Mouse (Mus musculus) Patski (cell line): ENCODE results near the gene Churc1. TPM values are rescaled to one million over a fixed set of nuclear protein-coding genes. Genes with fewer than 3 reads are reported as not detected.
"Not testable (repeated sequence)": the region's sequence is repeated elsewhere in the genome, so short reads cannot be mapped to it uniquely, and the experiment has no call there.

Experiments
- ATAC-seq: fragments of 100-300 bp; one replicate; pipeline ENCODE4 v1.8.0; 2021
- CTCF ChIA-PET: fragments of 350-600 bp; sonication (Branson Sonifier 250); formaldehyde crosslinking; loops from one replicate; lab custom pipeline; 2022; ENCODE audit warnings: inconsistent platforms; lab: Charles Lee
- POLR2A ChIA-PET: fragments of 350-600 bp; sonication (Branson Sonifier 250); formaldehyde crosslinking; loops from one replicate; lab custom pipeline; 2022; ENCODE audit warnings: antibody characterized with exemption, inconsistent platforms; lab: Charles Lee
- DNase-seq: peaks from one replicate; pipeline ENCODE4 v3.0.0-alpha.2; 2011; ENCODE audit warnings: low read depth, low spot score
- H3K27me3 ChIP-seq: fragments of 371-371 bp; one replicate; pipeline ENCODE4 v1.5.1; 2021
- CTCF ChIP-seq: fragments of 100-300 bp; IDR thresholded peaks from one replicate; pipeline ENCODE4 v1.5.1; 2021
- in situ Hi-C: fragments of 300-500 bp; cut with MboI; formaldehyde crosslinking; loops from 3 replicates; pipeline ENCODE4 v1.11.1; 2018; ENCODE audit warnings: low pct_unique_long_range_greater_than_20kb, mixed read lengths
- polyA plus RNA-seq: library from polyadenylated mRNA; unstranded; gene quantifications from one replicate; pipeline ENCODE4 v1.2.3, GENCODE M21; 2021

Gene Churc1
- polyA plus RNA-seq, 1 experiment from 2014 or later: 70.8 TPM

GRCm38 (mm10) chr12:76774652-76775051 is 9.3 kb downstream of the Churc1 start:
- no peak for ATAC-seq

DNA sequence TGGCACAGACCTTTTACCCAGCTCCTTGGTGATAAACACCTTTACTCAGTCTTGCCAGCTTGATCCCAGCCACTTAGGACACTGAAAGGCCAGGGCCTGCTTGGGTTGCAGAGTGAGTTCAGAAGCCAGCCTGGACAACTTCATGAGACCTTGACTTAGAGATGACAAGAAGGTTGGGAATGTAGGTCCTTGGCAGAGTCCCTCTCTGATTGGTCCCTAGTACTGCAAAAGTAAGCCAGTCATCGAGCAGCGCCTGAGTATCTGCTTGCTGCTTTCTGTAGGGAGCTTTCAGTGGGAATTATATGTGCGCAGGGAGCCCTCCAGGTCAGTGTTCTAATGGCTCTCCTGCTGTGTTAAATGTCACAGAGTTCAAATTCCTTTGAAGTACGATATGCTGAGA is 9.8 kb downstream of the Churc1 start:
- ATAC-seq (no peak), DNase-seq (no peak)
- no peak for TF ChIP-seq CTCF
- POLR2A ChIA-PET: no interaction called here
- in situ Hi-C loops: no loop called here
- CTCF ChIA-PET: interaction anchor here (1.1 kb wide), 1 partner anchor 92 kb away, joined by 3 read pairs; no protein-coding TSS in a partner anchor
- no peaks in the 10 kb centered on the region for H3K27me3 ChIP-seq

More at GRCm38 (mm10) chr12:76774652-76775051, 9.3 kb downstream of the Churc1 start:
- no peak for TF ChIP-seq CTCF
- ChIA-PET CTCF (interaction anchor here (0.7 to 1.1 kb wide), 2 partner anchors 58 to 93 kb away, joined by 3 read pairs; no protein-coding TSS in a partner anchor), POLR2A (no interaction called here)
- no peak for DNase-seq
- no peaks in the 10 kb centered on the region for H3K27me3 ChIP-seq
- in situ Hi-C loops: no loop called here

DNA sequence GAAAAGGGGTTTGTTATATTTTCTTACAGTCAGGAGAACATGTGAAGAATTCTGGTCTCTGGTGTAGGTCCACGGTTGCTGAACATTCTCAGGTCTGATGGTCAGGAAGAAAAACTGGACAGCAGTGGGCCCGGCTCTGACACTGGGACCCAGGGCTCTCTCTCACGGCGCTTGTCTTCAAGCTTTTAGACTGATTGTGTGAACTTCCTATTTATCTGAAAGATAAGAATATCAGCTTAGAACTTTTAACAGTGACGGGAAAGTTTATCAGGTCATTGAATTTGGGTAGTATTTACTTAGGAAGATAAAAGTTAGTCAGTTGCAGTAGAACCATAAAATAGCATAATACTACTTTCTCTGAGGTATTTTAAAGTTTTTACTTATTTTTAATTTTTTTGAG is 11.6 kb downstream of the Churc1 start:
- ATAC-seq: no peak
- no peak for DNase-seq
- in situ Hi-C loops: no loop called here
- no peaks in the 10 kb centered on the region for H3K27me3 ChIP-seq
- CTCF ChIA-PET: no interaction called here
- TF ChIP-seq CTCF: no peak
- POLR2A ChIA-PET: no interaction called here

DNA sequence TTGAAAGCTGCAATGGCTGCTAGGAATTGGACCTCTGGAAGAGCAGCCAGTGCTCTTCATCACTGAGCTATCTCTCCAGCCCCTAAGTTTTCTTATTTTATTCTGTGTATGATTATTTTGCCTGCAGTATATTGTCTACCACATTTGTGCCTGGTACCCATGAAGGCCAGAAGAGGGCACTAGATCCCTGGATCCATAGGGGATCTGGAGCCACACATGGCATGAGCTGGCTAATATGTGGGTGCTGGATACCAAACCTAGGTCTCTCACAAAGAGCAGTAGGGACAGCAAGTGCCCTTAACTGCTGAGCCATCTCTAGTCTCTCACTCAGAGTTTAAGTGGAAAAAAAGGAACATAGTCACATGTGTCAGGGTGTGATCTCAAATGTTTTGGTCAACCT is 12.5 kb downstream of the Churc1 start:
- TF ChIP-seq CTCF: peak; percentile 37
- CTCF ChIA-PET: no interaction called here
- DNase-seq: no peak
- in situ Hi-C loops: no loop called here
- ATAC-seq: no peak
- POLR2A ChIA-PET: no interaction called here
- no peaks in the 10 kb centered on the region for H3K27me3 ChIP-seq

GRCm38 (mm10) chr12:76778305-76779083 is 13.2 kb downstream of the Churc1 start:
- H3K27me3 ChIP-seq: no peaks in the 10 kb centered on the region
- ChIA-PET POLR2A (no interaction called here), CTCF (no interaction called here)
- in situ Hi-C loops: no loop called here
- DNase-seq (no peak), ATAC-seq (no peak)
- TF ChIP-seq CTCF: no peak

DNA sequence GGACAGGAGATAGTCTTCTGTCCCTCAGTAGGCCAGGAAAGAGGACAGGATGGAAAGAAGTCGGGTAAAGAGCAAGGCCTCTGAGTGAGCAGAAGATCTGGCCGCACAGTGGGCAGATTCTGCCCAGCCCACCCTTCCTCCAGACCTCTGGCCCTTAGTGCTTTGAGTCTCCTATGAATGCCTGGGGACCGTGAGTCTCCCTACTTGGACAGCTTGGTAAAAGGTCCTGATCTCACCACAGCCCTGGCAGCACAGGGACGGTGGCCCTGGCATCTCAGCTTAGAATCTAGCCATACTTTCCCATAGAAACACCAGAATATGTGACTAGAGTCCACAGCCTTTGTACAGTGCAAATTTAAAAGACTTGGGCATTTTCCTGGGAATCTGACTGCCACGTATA is 14.6 kb downstream of the Churc1 start:
- no peak for TF ChIP-seq CTCF
- ChIA-PET POLR2A (interaction anchor here (0.6 kb wide), 1 partner anchor 929 kb away, joined by 4 read pairs; no protein-coding TSS in a partner anchor), CTCF (no interaction called here)
- H3K27me3 ChIP-seq: no peaks in the 10 kb centered on the region
- no peak for ATAC-seq
- in situ Hi-C loops: no loop called here
- DNase-seq: no peak

GRCm38 (mm10) chr12:76780639-76781468 is 15.5 kb downstream of the Churc1 start:
- POLR2A ChIA-PET: interaction anchor here (0.6 to 0.7 kb wide), 2 partner anchors 57 to 930 kb away, joined by 3 to 4 read pairs; no protein-coding TSS in a partner anchor
- CTCF ChIA-PET: interaction anchor here (1.0 kb wide), 1 partner anchor 23 kb away, joined by 3 read pairs; no protein-coding TSS in a partner anchor
- no peaks in the 10 kb centered on the region for H3K27me3 ChIP-seq
- no peak for TF ChIP-seq CTCF
- in situ Hi-C loops: no loop called here
- DNase-seq (no peak), ATAC-seq (no peak)

DNA sequence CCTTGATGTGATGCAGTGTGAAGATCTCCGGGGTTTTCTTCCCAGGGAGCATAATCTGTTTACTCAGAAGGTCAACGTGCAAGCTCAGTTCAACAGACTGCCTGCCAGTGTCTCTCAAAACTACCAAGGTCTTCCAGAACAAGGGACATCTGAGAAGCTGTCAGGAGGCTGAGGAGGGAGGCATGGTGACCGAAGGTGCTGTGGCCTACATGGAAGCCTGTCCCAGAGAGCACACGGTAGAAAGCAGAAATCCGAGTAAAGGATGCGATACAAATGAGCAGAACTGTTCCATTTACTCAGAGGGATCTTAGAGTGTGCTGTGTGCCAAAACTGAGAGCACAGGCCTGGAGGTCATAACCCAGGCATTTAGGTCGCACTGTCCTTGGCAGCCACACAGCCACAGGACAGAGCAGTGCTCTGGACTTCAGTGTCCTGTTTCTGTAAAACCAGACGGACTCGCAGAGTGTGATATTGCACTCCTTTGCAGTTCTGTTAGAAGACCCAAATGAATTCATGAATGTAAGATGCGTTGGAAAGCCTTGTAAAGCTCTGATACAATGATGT is 18.8 kb downstream of the Churc1 start:
- DNase-seq (no peak), ATAC-seq (no peak)
- H3K27me3 ChIP-seq: no peaks in the 10 kb centered on the region
- ChIA-PET CTCF (no interaction called here), POLR2A (no interaction called here)
- in situ Hi-C loops: no loop called here
- TF ChIP-seq CTCF: no peak

DNA sequence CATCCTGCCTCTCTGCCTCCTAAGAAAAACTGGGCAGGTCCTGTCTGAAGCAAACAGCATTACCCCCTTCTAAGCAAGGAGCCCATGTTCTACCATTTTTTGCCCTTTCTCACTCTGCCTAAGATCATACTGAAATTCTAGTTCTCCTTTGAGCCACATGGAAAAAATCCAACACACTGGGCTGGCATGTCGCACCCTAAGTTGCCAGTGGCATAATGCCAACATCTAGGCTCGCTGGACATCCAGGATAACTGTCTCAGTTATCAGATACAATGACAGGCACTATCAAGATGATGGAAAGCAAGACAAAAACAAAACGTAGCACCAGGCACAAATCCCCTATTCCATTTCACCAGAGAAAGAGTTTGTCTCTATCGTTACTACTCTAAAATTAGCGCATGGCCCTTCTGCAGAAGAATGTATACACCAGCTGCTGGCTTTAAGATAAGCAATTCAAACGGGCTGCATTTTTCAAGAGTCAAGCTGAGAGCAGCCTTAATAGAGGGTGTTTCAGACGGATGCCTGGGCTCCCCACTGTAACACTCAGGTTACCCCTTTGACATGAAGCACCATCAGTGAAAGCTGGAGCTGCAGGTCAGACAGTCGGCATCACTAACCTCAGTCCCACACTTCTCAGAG is 25.2 kb downstream of the Churc1 start:
- POLR2A ChIA-PET: no interaction called here
- DNase-seq (no peak), ATAC-seq (no peak)
- TF ChIP-seq CTCF: no peak
- H3K27me3 ChIP-seq: no peaks in the 10 kb centered on the region
- CTCF ChIA-PET: interaction anchor here (1.0 kb wide), 1 partner anchor 13 kb away, joined by 3 read pairs; no protein-coding TSS in a partner anchor
- in situ Hi-C loops: loop anchor here (10.0 kb wide), 1 partner anchor 146 kb away; no protein-coding TSS in a partner anchor

GRCm38 (mm10) chr12:76792540-76792939 is 27.2 kb downstream of the Churc1 start:
- DNase-seq, CTCF ChIA-PET, POLR2A ChIA-PET, H3K27me3 ChIP-seq, ATAC-seq: not testable (repeated sequence)
- in situ Hi-C loops: loop anchor here (10.0 kb wide), 1 partner anchor 148 kb away; no protein-coding TSS in a partner anchor
